Mouse (Mus musculus) kidney, embryonic 16.5 days (tissue): ENCODE measurements at regions not wholly inside any gene's neighbourhood (a gene's known extent, or its start where the extent isn't known, plus 50 kb on each side); places are given as distances from the start of the nearest gene placed in this dataset.

Experiments used
- ATAC-seq: fragments of 200-750 bp; cut with Nextera tagmentation; 2 replicates; pipeline ENCODE4 v1.8.0; 2017; ENCODE audit warnings: moderate TSS enrichment; ENCODE audit not compliant: low FRiP score, low TSS enrichment
- H3K27ac ChIP-seq: fragments of 300-500 bp; sonication (generic); 2 replicates; pipeline ENCODE4 v1.5.1; 2014; ENCODE audit warnings: low read length
- H3K27me3 ChIP-seq: fragments of 300-500 bp; sonication (generic); 2 replicates; pipeline ENCODE4 v1.6.1; 2014; ENCODE audit warnings: low read length, control low read depth, mixed read lengths; ENCODE audit not compliant: insufficient read depth
- H3K36me3 ChIP-seq: fragments of 300-500 bp; sonication (generic); 2 replicates; pipeline ENCODE4 v1.6.1; 2014; ENCODE audit warnings: low read length, control low read depth, mixed read lengths; ENCODE audit not compliant: insufficient read depth
- H3K4me1 ChIP-seq: fragments of 300-500 bp; sonication (generic); 2 replicates; pipeline ENCODE4 v1.6.1; 2014; ENCODE audit warnings: low read length, control low read depth, mixed read lengths; ENCODE audit not compliant: insufficient read depth
- H3K4me2 ChIP-seq: fragments of 300-500 bp; sonication (generic); replicated peaks from 2 replicates; pipeline ENCODE4 v1.6.1; 2014; ENCODE audit warnings: low read depth, low read length
- H3K4me3 ChIP-seq: fragments of 300-500 bp; sonication (generic); 2 replicates; pipeline ENCODE4 v1.5.1; 2014; ENCODE audit warnings: mild to moderate bottlenecking, low read length
- H3K9ac ChIP-seq: fragments of 300-500 bp; sonication (generic); replicated peaks from 2 replicates; pipeline ENCODE4 v1.6.1; 2014; ENCODE audit warnings: low read length
- H3K9me3 ChIP-seq: fragments of 300-500 bp; sonication (generic); 2 replicates; pipeline ENCODE4 v1.6.1; 2016; ENCODE audit warnings: low read length, control low read depth
- WGBS: fragments of 180-500 bp; shearing (Covaris S2); extraction: QIAGEN DNeasy Blood & Tissue Kit; methylation state at CpG from one replicate; pipeline ENCODE4 v1.1.7; 2014; 5-methylcytosine and 5-hydroxymethylcytosine counted together

GRCm38 (mm10) chr2:148519689-148520290 is 76.4 kb upstream of the Cd93 start:
- WGBS: 45% methylated on average over 10 of the region's 10 CpGs
- ATAC-seq: peak; percentile 75

DNA sequence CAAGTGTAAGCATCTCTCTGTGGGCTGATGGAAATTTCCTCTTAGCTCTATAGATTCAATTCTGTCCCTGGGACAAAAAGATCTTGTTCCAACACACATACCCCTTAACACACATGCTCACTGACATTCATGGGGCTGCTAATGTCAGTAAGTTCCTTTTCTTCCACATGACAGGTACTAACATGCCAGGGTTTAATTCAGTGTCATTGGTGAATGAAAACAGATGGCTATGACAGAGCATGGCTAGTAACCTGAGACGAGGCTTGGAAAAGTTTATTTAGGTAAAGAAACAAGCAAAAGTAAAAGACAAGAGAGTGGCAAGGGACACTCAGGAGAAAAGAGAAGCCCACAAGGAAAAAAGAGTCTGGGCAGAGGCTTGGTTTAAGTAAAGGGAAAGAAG is 74.5 kb upstream of the Cd93 start:
- Histone ChIP-seq H3K27ac (no peak overlapping the region), H3K4me1 (peaks cover 8% of the 10 kb centered on the region; the same call in 1 of the 2 replicates), H3K27me3 (no peaks in the 10 kb centered on the region), H3K9ac (no peak overlapping the region), H3K4me3 (no peak overlapping the region), H3K9me3 (no peaks in the 10 kb centered on the region), H3K36me3 (no peaks in the 10 kb centered on the region), H3K4me2 (no peak overlapping the region)
- no peak for ATAC-seq
- 34% methylated on average over 1 of the region's 1 CpGs for WGBS

More at GRCm38 (mm10) chr2:148519689-148520290, 76.4 kb upstream of the Cd93 start:
- H3K36me3 ChIP-seq: no peaks in the 10 kb centered on the region
- H3K9me3 ChIP-seq: no peaks in the 10 kb centered on the region
- H3K9ac ChIP-seq: no peak overlapping the region
- no peak overlapping the region for H3K27ac ChIP-seq
- no peak overlapping the region for H3K4me2 ChIP-seq
- H3K4me1 ChIP-seq: peaks cover 8% of the 10 kb centered on the region; the same call in 1 of the 2 replicates
- H3K27me3 ChIP-seq: no peaks in the 10 kb centered on the region
- no peak overlapping the region for H3K4me3 ChIP-seq

DNA sequence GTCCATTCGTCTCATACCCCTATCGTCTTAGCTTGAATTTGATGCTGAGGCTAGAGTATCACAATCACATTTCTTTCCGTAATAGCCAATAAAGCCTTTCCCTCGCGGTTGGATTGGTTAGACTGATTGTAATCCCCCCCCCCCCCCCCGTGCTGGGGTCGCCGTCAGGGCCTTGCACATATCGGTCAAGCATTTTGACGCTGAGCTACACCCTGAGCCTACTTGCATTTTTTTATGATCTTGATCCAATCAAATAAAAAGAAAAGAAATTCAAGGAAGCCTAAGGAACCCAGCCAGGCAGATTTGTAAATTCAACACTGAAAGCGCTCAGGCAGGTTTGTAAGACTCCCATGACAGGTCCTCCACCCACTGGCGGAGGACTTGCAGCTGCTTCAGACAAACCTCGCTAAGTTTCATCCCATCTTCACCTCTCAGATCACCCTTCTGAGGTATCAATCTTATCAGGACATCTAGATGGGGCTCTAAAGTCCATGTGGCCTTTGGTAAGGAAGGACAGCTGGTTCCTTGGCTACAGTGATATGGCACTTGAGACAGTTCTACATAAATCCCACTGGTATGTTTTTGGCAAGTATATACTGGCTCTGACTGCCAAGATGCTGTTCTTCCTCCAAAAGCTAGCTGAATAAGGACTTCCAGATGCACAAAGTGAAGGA is 66.8 kb upstream of the Cd93 start:
- Histone ChIP-seq H3K9ac (no peak overlapping the region), H3K9me3 (no peaks in the 10 kb centered on the region), H3K27ac (no peak overlapping the region), H3K4me2 (no peak overlapping the region), H3K4me1 (0 out of 2 replicates have a peak, but pooled peaks cover 4% of the 10 kb centered on the region), H3K36me3 (no peaks in the 10 kb centered on the region), H3K27me3 (no peaks in the 10 kb centered on the region), H3K4me3 (no peak overlapping the region)
- 59% methylated on average over 11 of the region's 13 CpGs for WGBS
- ATAC-seq: no peak

DNA sequence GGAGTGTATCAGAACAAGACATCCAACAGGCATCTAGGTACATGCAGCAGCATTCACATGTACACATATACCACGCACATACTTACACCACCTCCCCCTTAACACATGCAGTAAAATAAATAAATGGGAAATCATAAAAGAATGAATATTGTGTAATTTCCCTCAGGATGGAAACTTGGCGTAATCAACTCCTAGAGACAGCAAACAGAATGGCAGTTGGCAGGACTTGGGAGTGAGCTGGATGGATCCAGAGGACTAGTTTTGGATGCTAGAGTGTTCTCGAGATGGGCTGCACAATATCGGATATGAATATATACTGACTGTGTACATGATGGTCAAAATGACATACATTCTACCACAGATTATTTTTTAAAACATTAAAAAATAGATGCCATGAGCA is 66.0 kb upstream of the Cd93 start:
- no peaks in the 10 kb centered on the region for H3K36me3 ChIP-seq
- no peak overlapping the region for H3K9ac ChIP-seq
- no peak overlapping the region for H3K4me3 ChIP-seq
- no peaks in the 10 kb centered on the region for H3K9me3 ChIP-seq
- H3K4me2 ChIP-seq: no peak overlapping the region
- no peak overlapping the region for H3K27ac ChIP-seq
- no peaks in the 10 kb centered on the region for H3K27me3 ChIP-seq
- no peak for ATAC-seq
- 93% methylated on average over 4 of the region's 4 CpGs for WGBS
- 0 out of 2 replicates have a peak, but pooled peaks cover 4% of the 10 kb centered on the region for H3K4me1 ChIP-seq

DNA sequence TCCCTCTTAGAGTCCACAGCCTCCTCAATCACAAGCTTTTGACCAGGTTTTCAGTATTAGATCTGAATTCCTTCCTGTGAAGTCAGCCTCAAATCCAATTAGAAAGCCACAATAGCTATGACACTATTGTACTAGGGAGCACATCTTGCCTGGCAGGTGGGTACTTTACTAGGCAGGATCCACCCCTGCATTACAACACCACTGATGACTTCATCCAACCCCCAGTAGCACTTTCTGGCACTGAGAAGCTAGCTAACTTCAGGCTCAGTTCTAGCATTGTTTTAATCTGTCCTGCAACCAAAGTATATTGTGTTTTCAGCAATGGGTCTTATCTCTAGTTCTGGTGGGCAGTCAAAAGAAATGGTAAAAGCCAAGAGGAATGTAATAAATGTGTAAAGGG is 64.2 kb upstream of the Cd93 start:
- H3K9ac ChIP-seq: no peak overlapping the region
- no peak overlapping the region for H3K4me3 ChIP-seq
- no peak overlapping the region for H3K27ac ChIP-seq
- no peak for ATAC-seq
- H3K4me1 ChIP-seq: 0 out of 2 replicates have a peak, but pooled peaks cover 4% of the 10 kb centered on the region
- no peak overlapping the region for H3K4me2 ChIP-seq
- no peaks in the 10 kb centered on the region for H3K27me3 ChIP-seq
- H3K9me3 ChIP-seq: no peaks in the 10 kb centered on the region
- no peaks in the 10 kb centered on the region for H3K36me3 ChIP-seq

GRCm38 (mm10) chr2:148506966-148507365 is 63.6 kb upstream of the Cd93 start:
- Histone ChIP-seq H3K27ac (no peak overlapping the region), H3K4me1 (0 out of 2 replicates have a peak, but pooled peaks cover 4% of the 10 kb centered on the region), H3K4me3 (no peak overlapping the region), H3K27me3 (no peaks in the 10 kb centered on the region), H3K9me3 (no peaks in the 10 kb centered on the region), H3K9ac (no peak overlapping the region), H3K4me2 (no peak overlapping the region), H3K36me3 (no peaks in the 10 kb centered on the region)
- WGBS: 66% methylated on average over 3 of the region's 3 CpGs
- ATAC-seq: no peak

DNA sequence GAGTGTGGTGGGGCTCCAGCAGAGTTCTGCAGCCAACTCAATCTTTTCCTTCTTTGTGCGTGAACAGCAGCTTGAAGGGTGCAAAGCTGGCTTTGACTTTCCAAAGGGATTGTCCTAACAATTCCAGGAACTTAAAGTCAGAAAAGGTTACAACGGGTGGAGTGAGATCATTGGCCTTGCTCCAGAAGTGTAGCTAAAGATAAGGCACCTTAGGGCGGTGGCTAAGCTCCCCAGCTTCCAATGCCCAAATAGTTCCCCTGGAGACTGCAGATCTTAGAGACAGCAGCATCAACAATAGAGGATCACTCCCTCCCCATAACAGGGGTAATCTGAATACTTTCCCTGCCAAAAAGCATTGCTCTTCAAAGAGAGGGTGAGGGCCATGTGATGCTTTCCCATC is 62.3 kb upstream of the Cd93 start:
- Histone ChIP-seq H3K9ac (no peak overlapping the region), H3K36me3 (no peaks in the 10 kb centered on the region), H3K4me1 (0 out of 2 replicates have a peak, but pooled peaks cover 3% of the 10 kb centered on the region), H3K27ac (no peak overlapping the region), H3K27me3 (no peaks in the 10 kb centered on the region), H3K4me2 (no peak overlapping the region), H3K9me3 (no peaks in the 10 kb centered on the region), H3K4me3 (no peak overlapping the region)
- no peak for ATAC-seq
- 82% methylated on average over 3 of the region's 3 CpGs for WGBS

- H3K27me3 ChIP-seq: no peaks in the 10 kb centered on the region
- no peak overlapping the region for H3K9ac ChIP-seq
- H3K36me3 ChIP-seq: no peaks in the 10 kb centered on the region
- H3K9me3 ChIP-seq: no peaks in the 10 kb centered on the region
- WGBS: 87% methylated on average over 2 of the region's 2 CpGs
- H3K4me2 ChIP-seq: no peak overlapping the region
- no peak overlapping the region for H3K4me3 ChIP-seq
- no peak overlapping the region for H3K27ac ChIP-seq
- H3K4me1 ChIP-seq: no peaks in the 10 kb centered on the region
- ATAC-seq: no peak
Measured at GRCm38 (mm10) chr2:148503143-148503854, 59.9 kb upstream of the Cd93 start.

DNA sequence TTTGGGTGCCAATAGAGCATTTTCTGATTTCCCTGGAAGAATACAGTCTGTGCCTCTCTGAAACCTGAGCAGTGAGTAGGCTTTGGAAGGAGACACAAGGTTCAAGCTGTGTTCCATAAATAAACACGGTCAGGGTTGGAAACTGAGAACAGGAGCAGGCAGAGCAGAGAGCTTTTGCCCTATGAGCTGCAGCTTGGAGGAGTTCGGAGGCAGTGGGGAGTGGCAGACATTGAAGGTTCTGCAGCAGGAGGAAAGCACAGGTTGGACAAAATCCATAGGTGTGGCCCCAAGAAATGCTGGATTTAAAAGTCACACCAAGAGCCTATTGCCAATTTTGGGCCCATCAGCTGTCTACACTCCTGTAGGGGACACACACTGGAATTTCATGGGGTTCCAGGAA is 59.0 kb upstream of the Cd93 start:
- no peak; the same call in 1 of the 2 replicates for ATAC-seq
- H3K9ac ChIP-seq: no peak overlapping the region
- H3K27me3 ChIP-seq: no peaks in the 10 kb centered on the region
- no peaks in the 10 kb centered on the region for H3K36me3 ChIP-seq
- no peaks in the 10 kb centered on the region for H3K4me1 ChIP-seq
- H3K27ac ChIP-seq: no peak overlapping the region
- WGBS: 31% methylated on average over 2 of the region's 2 CpGs
- H3K4me2 ChIP-seq: no peak overlapping the region
- H3K9me3 ChIP-seq: no peaks in the 10 kb centered on the region
- no peak overlapping the region for H3K4me3 ChIP-seq
